In the genomic region with DNA sequence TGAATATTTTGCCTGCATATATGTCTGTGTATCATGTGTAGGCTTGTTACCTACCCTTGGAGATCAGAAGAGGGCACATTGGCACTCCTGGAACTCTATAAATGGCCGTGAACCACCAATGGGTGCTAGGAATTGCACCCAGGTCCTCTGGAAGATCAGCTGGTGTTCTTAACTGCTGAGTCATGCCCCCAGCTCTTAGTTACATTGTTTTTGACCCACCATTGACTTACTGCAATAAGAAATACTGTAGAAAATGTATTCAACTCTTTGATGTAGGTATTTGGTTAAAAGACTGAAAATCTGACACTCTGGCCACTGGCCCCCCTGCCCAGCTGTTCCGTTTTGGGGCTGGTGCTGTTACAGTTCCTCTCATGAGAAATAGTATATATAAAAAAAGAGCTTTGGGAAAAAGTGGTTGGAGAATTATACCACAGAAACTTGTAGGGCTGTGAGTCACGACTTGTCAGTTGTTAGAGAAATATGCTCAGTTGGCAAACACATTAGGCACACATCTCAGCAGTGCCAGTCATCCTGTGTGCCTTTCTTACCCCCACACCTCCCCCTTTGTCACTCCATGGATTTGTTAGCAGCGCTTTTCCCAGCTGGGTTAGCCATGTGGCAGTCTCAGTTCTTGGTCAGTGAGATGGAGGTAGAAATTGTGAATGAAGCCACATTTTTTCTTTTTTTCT, we compare ENCODE assay signal across 16 mouse cellular contexts. TPM values are rescaled to one million over a fixed set of nuclear protein-coding genes. Genes with fewer than 3 reads are reported as not detected.
DNase-seq lines count a peak whose midpoint lies in the region; ATAC-seq and TF ChIP-seq lines count a peak whose summit lies in the region.
"Had no signal": no experiment of that assay in that cellular context is flagged by ENCODE, and none has a peak within 500 bp of the region (broad histone marks: within the 10 kb centered on the region; RNA-seq: fewer than 3 reads in every experiment).

No protein-coding gene starts in this region.

- H3K4me2 ChIP-seq in forebrain, postnatal 0 days (ENCODE audit: low read depth), result no peak overlapping the region
- H3K4me2 ChIP-seq in lung, postnatal 0 days (replicated peaks; ENCODE audit: low read depth, low read length), result no peak overlapping the region
- H3K4me2 ChIP-seq: hindbrain, embryonic 15.5 days; liver, embryonic 13.5 days had no signal

- H3K27ac ChIP-seq in forebrain, postnatal 0 days (ENCODE audit: low read depth, low read length), result no peak overlapping the region
- H3K27ac ChIP-seq in forebrain, embryonic 10.5 days, result no peak overlapping the region
- no peak overlapping the region for H3K27ac ChIP-seq in lung, postnatal 0 days (ENCODE audit: low read length)
- H3K27ac ChIP-seq: embryonic facial prominence, embryonic 10.5 days; hindbrain, embryonic 15.5 days; liver, embryonic 13.5 days had no signal

- H3K4me3 ChIP-seq in forebrain, postnatal 0 days (ENCODE audit: low read depth, low read length), result no peak overlapping the region
- H3K4me3 ChIP-seq in forebrain, embryonic 10.5 days, result no peak overlapping the region
- H3K4me3 ChIP-seq in lung, postnatal 0 days (ENCODE audit: low read depth, low read length), result no peak overlapping the region
- H3K4me3 ChIP-seq: embryonic facial prominence, embryonic 10.5 days; hindbrain, embryonic 15.5 days; liver, embryonic 13.5 days had no signal

- ATAC-seq in forebrain, postnatal 0 days, result peak; percentile 82
- no peak for ATAC-seq in lung, postnatal 0 days
- ATAC-seq: CD4-positive, CD25-positive, alpha-beta regulatory T cell, adult 4 months; Patski had no signal

- TF ChIP-seq CTCF in forebrain, postnatal 0 days (IDR thresholded peaks at IDR 0.05; ENCODE audit: low read depth), result no peak
- no peak for TF ChIP-seq CTCF in lung, postnatal 0 days (IDR thresholded peaks at IDR 0.05)

- no peaks in the 10 kb centered on the region for H3K27me3 ChIP-seq in forebrain, postnatal 0 days (ENCODE audit: insufficient read depth, low read length)
- H3K27me3 ChIP-seq in forebrain, embryonic 10.5 days (ENCODE audit: poor library complexity, severe bottlenecking), result no peaks in the 10 kb centered on the region
- H3K27me3 ChIP-seq in lung, postnatal 0 days (replicated peaks; ENCODE audit: insufficient read depth, low read length), result no peaks in the 10 kb centered on the region
- H3K27me3 ChIP-seq: hindbrain, embryonic 15.5 days; liver, embryonic 13.5 days; Patski had no signal

- intact Hi-C loops in left cerebral cortex, postnatal 36 days (cut with DNase I), result no loop called here
- intact Hi-C loops in gastrocnemius, postnatal 36 days (cut with DNase I), result no loop called here

- no peaks in the 10 kb centered on the region for H3K36me3 ChIP-seq in forebrain, postnatal 0 days (ENCODE audit: insufficient read depth)
- no peaks in the 10 kb centered on the region; the same call in 1 of the 2 replicates for H3K36me3 ChIP-seq in forebrain, embryonic 10.5 days (replicated peaks)
- H3K36me3 ChIP-seq in lung, postnatal 0 days (ENCODE audit: insufficient read depth, low read length), result no peaks in the 10 kb centered on the region
- H3K36me3 ChIP-seq: hindbrain, embryonic 15.5 days; liver, embryonic 13.5 days had no signal

- H3K4me1 ChIP-seq in forebrain, postnatal 0 days (ENCODE audit: insufficient read depth), result 0 out of 2 replicates have a peak, but pooled peaks cover 4% of the 10 kb centered on the region
- peaks cover 8% of the 10 kb centered on the region for H3K4me1 ChIP-seq in forebrain, embryonic 10.5 days
- no peaks in the 10 kb centered on the region for H3K4me1 ChIP-seq in lung, postnatal 0 days (ENCODE audit: insufficient read depth, low read depth, low read length)
- H3K4me1 ChIP-seq: liver, embryonic 13.5 days had no signal

- 61% methylated on average over 4 of the region's 4 CpGs for WGBS in forebrain, postnatal 0 days
- WGBS in forebrain, embryonic 10.5 days, result 87% methylated on average over 4 of the region's 4 CpGs
- 71% methylated on average over 4 of the region's 4 CpGs for WGBS in lung, postnatal 0 days

- DNase-seq in forebrain, postnatal 0 days, result peak; percentile 38
- DNase-seq in forebrain, embryonic 10.5 days (ENCODE audit: extremely low spot score, low spot score), result no peak
- DNase-seq in lung, postnatal 0 days (ENCODE audit: low spot score), result peak; percentile 11
- DNase-seq in lung, postnatal 25 days (ENCODE audit: low spot score), result no peak
- DNase-seq in brain, adult 2 months (ENCODE audit: low read depth, low spot score), result peak; percentile 87
- peak; percentile 21 to 41 for DNase-seq in left cerebral cortex, postnatal 36 days (ENCODE audit: low spot score in 2 of 2)
- DNase-seq in cerebellum, adult 11-12 months, result no peak
- DNase-seq in gastrocnemius, postnatal 36 days, result no peak
- DNase-seq: cerebellum, adult 9-10 months; kidney, adult 18-20 months; liver, embryonic 13.5 days; lung, postnatal 14 days had no signal

- H3K9ac ChIP-seq in forebrain, postnatal 0 days, result no peak overlapping the region
- H3K9ac ChIP-seq in lung, postnatal 0 days (replicated peaks; ENCODE audit: low read depth), result no peak overlapping the region
- H3K9ac ChIP-seq: hindbrain, embryonic 15.5 days; liver, embryonic 13.5 days had no signal

- TF ChIP-seq EP300 in lung, postnatal 0 days (IDR thresholded peaks at IDR 0.05), result no peak

- no peaks in the 10 kb centered on the region for H3K9me3 ChIP-seq in forebrain, postnatal 0 days (ENCODE audit: low read length)
- H3K9me3 ChIP-seq in forebrain, embryonic 10.5 days, result no peaks in the 10 kb centered on the region
- H3K9me3 ChIP-seq in lung, postnatal 0 days (ENCODE audit: low read length), result no peaks in the 10 kb centered on the region
- H3K9me3 ChIP-seq: embryonic facial prominence, embryonic 10.5 days; hindbrain, embryonic 15.5 days; liver, embryonic 13.5 days had no signal

RNA-seq across cellular contexts. Expression of gene Arhgap32, which starts 58.4 kb away (rescaled TPM):
- 40.9 and 47.6 TPM in 2 replicates for total RNA-seq in forebrain, postnatal 0 days (2014; rRNA removed)
- polyA plus RNA-seq in forebrain, postnatal 0 days (2015; fragmentation: Nextera tagmentation; extraction: Ambion mirVana), result 8.6 and 12.9 TPM in 2 replicates
- 3.6 and 4.5 TPM in 2 replicates for polyA plus RNA-seq in forebrain, embryonic 10.5 days (2016; fragmentation: Nextera tagmentation; extraction: Ambion mirVana)
- polyA plus RNA-seq in lung, postnatal 0 days (2015; fragmentation: Nextera tagmentation; extraction: Ambion mirVana), result 2.8 and 3.3 TPM in 2 replicates
- 100 to 1,000 TPM; 471 to 473 TPM for total RNA-seq in left cerebral cortex, postnatal 36 days (2021)
- 1 to 10 TPM; 4.5 to 6.0 TPM for total RNA-seq in gastrocnemius, postnatal 36 days (2021)
- polyA plus RNA-seq: CD4-positive, CD25-positive, alpha-beta regulatory T cell, adult 4 months had no signal

Comparison
In these comparisons a context has a peak if more than half of its experiments do, and no peak if none do; other contexts are left out.
1. DNase-seq: peak in forebrain, postnatal 0 days (single experiment), lung, postnatal 0 days (single experiment), brain, adult 2 months (single experiment) and left cerebral cortex, postnatal 36 days (2 of 2); none in forebrain, embryonic 10.5 days (single experiment), lung, postnatal 25 days (single experiment), cerebellum, adult 11-12 months (single experiment) and gastrocnemius, postnatal 36 days (0 of 2).